Mouse (Mus musculus) kidney, postnatal 0 days (tissue): ENCODE data around the gene Nr3c2. TPM values are rescaled to one million over a fixed set of nuclear protein-coding genes. Genes with fewer than 3 reads are reported as not detected.

Source experiments
- ATAC-seq: fragments of 200-750 bp; cut with Nextera tagmentation; replicated peaks from 2 replicates; pipeline ENCODE4 v1.8.0; 2017; ENCODE audit warnings: low read depth, moderate number of reproducible peaks, moderate TSS enrichment, moderate library complexity; ENCODE audit not compliant: low FRiP score
- DNase-seq: peaks from one replicate; pipeline ENCODE4 v3.0.0-alpha.2; 2016; ENCODE audit warnings: low spot score
- H3K27ac ChIP-seq: fragments of 300-500 bp; sonication (generic); 2 replicates; pipeline ENCODE4 v1.5.1; 2014; ENCODE audit warnings: mild to moderate bottlenecking
- H3K27me3 ChIP-seq: fragments of 300-500 bp; sonication (generic); 2 replicates; pipeline ENCODE4 v1.6.1; 2014; ENCODE audit warnings: low read length, mixed read lengths; ENCODE audit not compliant: insufficient read depth
- H3K36me3 ChIP-seq: fragments of 300-500 bp; sonication (generic); 2 replicates; pipeline ENCODE4 v1.6.1; 2014; ENCODE audit warnings: low read length, mixed read lengths; ENCODE audit not compliant: insufficient read depth
- H3K4me1 ChIP-seq: fragments of 300-500 bp; sonication (generic); replicated peaks from 2 replicates; pipeline ENCODE4 v1.6.1; 2014; ENCODE audit warnings: antibody characterized with exemption, low read length, mixed read lengths; ENCODE audit not compliant: insufficient read depth
- H3K4me2 ChIP-seq: fragments of 300-500 bp; sonication (generic); 2 replicates; pipeline ENCODE4 v1.6.1; 2014; ENCODE audit warnings: mild to moderate bottlenecking, low read length, moderate library complexity, mixed read lengths
- H3K4me3 ChIP-seq: fragments of 300-500 bp; sonication (generic); replicated peaks from 2 replicates; pipeline ENCODE4 v1.5.1; 2014; ENCODE audit warnings: low read depth, low read length
- H3K9ac ChIP-seq: fragments of 300-500 bp; sonication (generic); 2 replicates; pipeline ENCODE4 v1.6.1; 2014; ENCODE audit warnings: low read depth, low read length
- H3K9me3 ChIP-seq: fragments of 300-500 bp; sonication (generic); replicated peaks from 2 replicates; pipeline ENCODE4 v1.6.1; 2016; ENCODE audit warnings: low read length, inconsistent platforms, mixed read lengths
- CTCF ChIP-seq: IDR thresholded peaks from 2 replicates; pipeline ENCODE4 v1.5.1; 2016; ENCODE audit warnings: antibody characterized with exemption, low read depth, mild to moderate bottlenecking, moderate library complexity
- WGBS: fragments of 180-500 bp; shearing (Covaris S2); extraction: QIAGEN DNeasy Blood & Tissue Kit; methylation state at CpG from one replicate; pipeline ENCODE4 v1.1.7; 2014; 5-methylcytosine and 5-hydroxymethylcytosine counted together
- polyA plus RNA-seq: library from polyadenylated mRNA; unstranded; fragments of >200 nt; fragmentation: Nextera tagmentation; extraction: Ambion mirVana; gene quantifications from 2 replicates; pipeline ENCODE4 v1.2.1, GENCODE M21; 2015

The Nr3c2 gene
- polyA plus RNA-seq, 1 experiment from 2014 or later, result 8.3 TPM

DNA sequence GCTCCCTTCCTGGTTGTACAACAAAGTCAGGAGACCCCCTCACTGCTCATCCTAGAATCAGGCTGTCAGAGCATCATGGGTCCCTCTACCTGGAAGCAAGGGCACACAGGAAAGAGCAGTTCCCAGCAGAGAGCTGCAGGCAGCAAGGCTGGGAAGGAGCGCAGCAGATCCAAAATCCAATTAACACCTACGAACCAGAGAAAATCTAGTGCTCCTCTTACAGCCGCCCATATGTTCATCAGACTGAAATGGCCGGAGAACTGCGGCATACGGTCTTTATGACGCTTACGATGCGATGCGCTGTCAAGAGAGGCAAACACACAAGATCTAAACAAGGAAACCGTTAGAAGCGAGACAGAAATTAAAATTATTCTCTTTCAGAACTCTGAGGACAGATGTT is 389.2 kb downstream of the Nr3c2 start:
- Histone ChIP-seq H3K27ac (no peak overlapping the region), H3K4me1 (no peaks in the 10 kb centered on the region), H3K4me3 (no peak overlapping the region), H3K9me3 (no peaks in the 10 kb centered on the region), H3K27me3 (no peaks in the 10 kb centered on the region), H3K9ac (no peak overlapping the region), H3K36me3 (no peaks in the 10 kb centered on the region), H3K4me2 (no peak overlapping the region)
- DNase-seq, result no peak
- no peak for ATAC-seq
- WGBS, result 87% methylated on average over 12 of the region's 12 CpGs
- TF ChIP-seq CTCF, result no peak

- no peaks in the 10 kb centered on the region for H3K27me3 ChIP-seq
- no peak for TF ChIP-seq CTCF
- no peaks in the 10 kb centered on the region for H3K9me3 ChIP-seq
- no peak overlapping the region for H3K4me2 ChIP-seq
- DNase-seq, result no peak
- no peak overlapping the region for H3K9ac ChIP-seq
- H3K27ac ChIP-seq, result no peak overlapping the region
- no peak overlapping the region for H3K4me3 ChIP-seq
- H3K4me1 ChIP-seq, result no peaks in the 10 kb centered on the region
- WGBS, result 76% methylated on average over 4 of the region's 4 CpGs
- H3K36me3 ChIP-seq, result peaks cover 2% of the 10 kb centered on the region; the same call in 1 of the 2 replicates
- no peak for ATAC-seq
These were observed 392.9 kb downstream of the Nr3c2 start for GRCm38 (mm10) chr8:77292120-77292519.

DNA sequence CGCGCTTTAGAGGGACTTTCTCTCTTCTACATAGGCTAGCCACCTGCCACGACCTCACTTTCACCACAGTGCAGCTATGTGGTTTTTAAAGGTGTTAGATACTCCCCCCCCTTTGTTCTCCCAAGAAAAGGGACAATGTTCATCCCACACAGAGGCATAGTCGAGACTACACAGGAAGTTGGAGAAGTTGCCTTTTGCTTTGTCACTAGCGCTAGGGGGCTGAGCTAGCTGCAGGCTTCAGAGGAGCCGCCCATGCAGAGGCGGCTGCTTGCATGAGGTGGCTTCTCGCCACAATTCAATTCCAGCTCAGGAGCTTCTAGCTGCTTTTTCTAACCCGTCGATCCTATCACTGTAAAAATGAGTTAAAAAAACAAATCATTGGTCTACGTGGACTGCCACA is 393.4 kb downstream of the Nr3c2 start:
- peaks cover 2% of the 10 kb centered on the region; the same call in 1 of the 2 replicates for H3K36me3 ChIP-seq
- no peak overlapping the region for H3K27ac ChIP-seq
- WGBS, result 76% methylated on average over 11 of the region's 11 CpGs
- no peaks in the 10 kb centered on the region for H3K4me1 ChIP-seq
- DNase-seq (no peak), ATAC-seq (no peak)
- H3K9me3 ChIP-seq, result no peaks in the 10 kb centered on the region
- no peak overlapping the region for H3K4me3 ChIP-seq
- TF ChIP-seq CTCF, result no peak
- H3K27me3 ChIP-seq, result no peaks in the 10 kb centered on the region
- no peak overlapping the region for H3K4me2 ChIP-seq
- no peak overlapping the region for H3K9ac ChIP-seq

- 85% methylated on average over 11 of the region's 11 CpGs for WGBS
- no peak overlapping the region for H3K9ac ChIP-seq
- TF ChIP-seq CTCF, result no peak
- H3K27ac ChIP-seq, result no peak overlapping the region
- no peak for DNase-seq
- ATAC-seq, result no peak
- H3K36me3 ChIP-seq, result peaks cover 6% of the 10 kb centered on the region; the same call in 1 of the 2 replicates
- no peaks in the 10 kb centered on the region for H3K9me3 ChIP-seq
- no peak overlapping the region for H3K4me2 ChIP-seq
- no peak overlapping the region for H3K4me3 ChIP-seq
- no peaks in the 10 kb centered on the region for H3K27me3 ChIP-seq
- H3K4me1 ChIP-seq, result no peaks in the 10 kb centered on the region
These were observed 395.4 kb downstream of the Nr3c2 start for GRCm38 (mm10) chr8:77294599-77294998.
